Mouse (Mus musculus): ENCODE measurements around the gene Dnm3. TPM values are rescaled to one million over a fixed set of nuclear protein-coding genes. Genes with fewer than 3 reads are reported as not detected.

Gene Dnm3
- polyA plus RNA-seq, 1 experiment from 2014 or later, result 6.9 TPM

DNA sequence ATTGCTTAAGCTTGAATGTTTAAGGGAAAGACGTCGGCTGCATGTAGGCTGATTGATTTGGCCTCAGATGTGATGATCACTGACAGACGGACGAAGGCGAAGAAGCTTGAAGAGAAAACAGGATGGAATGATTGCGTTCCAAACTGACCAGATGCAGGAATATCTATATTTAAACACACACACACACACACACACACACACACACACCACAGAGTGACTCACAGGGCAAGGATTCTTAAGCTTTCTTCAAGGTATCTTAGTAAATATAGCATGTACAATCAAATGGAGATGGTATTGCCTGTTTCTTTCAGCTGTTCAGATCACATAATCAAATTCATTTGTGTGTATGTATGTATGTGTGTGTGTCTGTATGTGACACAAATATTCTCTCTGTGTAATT lies 425.1 kb downstream of the Dnm3 start:
- Histone ChIP-seq H3K36me3 (ENCODE audit: control insufficient read depth, insufficient read depth, low read length) (no peaks in the 10 kb centered on the region), H3K4me2 (ENCODE audit: low read length) (no peak overlapping the region), H3K27me3 (replicated peaks; ENCODE audit: control insufficient read depth, insufficient read depth, low read length) (no peaks in the 10 kb centered on the region), H3K9me3 (ENCODE audit: control insufficient read depth, low read length) (no peaks in the 10 kb centered on the region), H3K27ac (ENCODE audit: low read depth) (peak overlapping the region; percentile 45; the same call in 1 of the 2 replicates), H3K4me1 (replicated peaks; ENCODE audit: control insufficient read depth, insufficient read depth, low read length) (peaks cover 8% of the 10 kb centered on the region; the same call in 1 of the 2 replicates), H3K9ac (ENCODE audit: low read length) (no peak overlapping the region), H3K4me3 (ENCODE audit: low read depth, low read length) (no peak overlapping the region)
- no peak for DNase-seq (ENCODE audit: low spot score)
- ATAC-seq (replicated peaks; ENCODE audit: low FRiP score, low TSS enrichment, low read depth), result no peak
- WGBS, result 84% methylated on average over 6 of the region's 6 CpGs

DNA sequence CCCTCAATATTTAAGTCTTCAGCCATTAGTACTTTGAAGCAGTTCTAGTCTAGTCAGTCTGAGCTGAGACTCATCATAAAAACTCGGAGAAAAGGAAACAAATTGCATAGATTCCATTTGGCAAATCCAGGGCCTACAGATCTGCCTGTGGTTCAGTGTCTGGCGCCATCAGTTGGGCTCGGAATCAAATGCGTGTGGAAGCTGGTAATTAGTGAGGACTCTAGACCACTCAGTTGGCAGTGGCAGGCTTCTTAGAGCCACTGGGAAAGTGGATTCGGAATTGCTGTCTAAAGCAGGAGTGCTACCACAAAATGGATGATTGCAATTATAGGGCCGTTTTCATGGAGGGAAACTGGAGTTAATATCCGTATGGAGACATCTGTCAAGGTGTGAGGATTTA lies 425.7 kb downstream of the Dnm3 start:
- ATAC-seq (replicated peaks; ENCODE audit: low FRiP score, low TSS enrichment, low read depth) (no peak), DNase-seq (ENCODE audit: low spot score) (no peak)
- Histone ChIP-seq H3K27ac (ENCODE audit: low read depth) (no peak overlapping the region), H3K4me3 (ENCODE audit: low read depth, low read length) (no peak overlapping the region), H3K9ac (ENCODE audit: low read length) (no peak overlapping the region), H3K4me1 (replicated peaks; ENCODE audit: control insufficient read depth, insufficient read depth, low read length) (peaks cover 8% of the 10 kb centered on the region; the same call in 1 of the 2 replicates), H3K9me3 (ENCODE audit: control insufficient read depth, low read length) (no peaks in the 10 kb centered on the region), H3K36me3 (ENCODE audit: control insufficient read depth, insufficient read depth, low read length) (no peaks in the 10 kb centered on the region), H3K27me3 (replicated peaks; ENCODE audit: control insufficient read depth, insufficient read depth, low read length) (no peaks in the 10 kb centered on the region), H3K4me2 (ENCODE audit: low read length) (no peak overlapping the region)
- 83% methylated on average over 7 of the region's 7 CpGs for WGBS

DNA sequence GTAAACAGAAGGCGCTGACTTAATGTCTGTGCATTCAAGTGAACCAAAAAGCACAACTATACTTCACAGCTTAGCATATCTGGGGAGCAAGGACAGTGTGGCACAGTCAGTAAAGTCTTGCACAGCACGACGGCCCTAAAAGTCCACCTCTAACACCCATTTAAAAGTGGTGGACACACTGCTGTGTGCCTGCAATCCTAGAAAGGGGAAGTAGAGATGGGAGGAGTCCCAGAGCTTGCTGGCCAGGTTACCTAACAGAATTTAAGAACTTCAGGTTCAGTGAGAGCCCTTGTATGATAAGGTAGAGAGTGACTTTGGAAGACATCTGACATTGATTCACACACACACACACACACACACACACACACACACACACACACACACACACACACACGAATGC lies 426.1 kb downstream of the Dnm3 start:
- Histone ChIP-seq H3K4me2 (ENCODE audit: low read length) (no peak overlapping the region), H3K9me3 (ENCODE audit: control insufficient read depth, low read length) (no peaks in the 10 kb centered on the region), H3K4me3 (ENCODE audit: low read depth, low read length) (no peak overlapping the region), H3K27ac (ENCODE audit: low read depth) (no peak overlapping the region), H3K9ac (ENCODE audit: low read length) (no peak overlapping the region), H3K36me3 (ENCODE audit: control insufficient read depth, insufficient read depth, low read length) (no peaks in the 10 kb centered on the region), H3K27me3 (replicated peaks; ENCODE audit: control insufficient read depth, insufficient read depth, low read length) (no peaks in the 10 kb centered on the region), H3K4me1 (replicated peaks; ENCODE audit: control insufficient read depth, insufficient read depth, low read length) (peaks cover 8% of the 10 kb centered on the region; the same call in 1 of the 2 replicates)
- DNase-seq (ENCODE audit: low spot score), result no peak
- WGBS, result 89% methylated on average over 4 of the region's 4 CpGs
- no peak for ATAC-seq (replicated peaks; ENCODE audit: low FRiP score, low TSS enrichment, low read depth)

DNA sequence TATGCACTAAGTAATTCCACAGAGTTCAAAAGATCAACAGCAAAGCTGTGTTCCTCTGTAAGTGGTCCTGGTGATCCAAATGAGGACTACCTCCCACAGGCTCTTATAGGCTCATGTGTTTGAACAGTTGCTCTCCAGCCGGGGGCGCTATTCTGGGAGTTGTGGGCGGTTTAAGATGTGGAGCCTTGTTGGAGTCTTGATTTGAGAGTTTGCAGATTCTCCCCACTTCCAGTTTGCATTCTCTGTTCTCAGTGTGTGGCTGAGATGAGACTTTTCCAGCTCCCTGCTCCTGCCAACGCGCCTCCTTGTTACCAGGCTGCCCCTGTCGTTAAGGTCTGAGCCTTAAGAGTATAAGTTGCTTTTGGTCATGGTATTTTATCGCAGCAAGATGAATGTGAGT lies 430.2 kb downstream of the Dnm3 start:
- Histone ChIP-seq H3K36me3 (ENCODE audit: control insufficient read depth, insufficient read depth, low read length) (no peaks in the 10 kb centered on the region), H3K4me3 (ENCODE audit: low read depth, low read length) (no peak overlapping the region), H3K4me1 (replicated peaks; ENCODE audit: control insufficient read depth, insufficient read depth, low read length) (peaks cover 18% of the 10 kb centered on the region), H3K27me3 (replicated peaks; ENCODE audit: control insufficient read depth, insufficient read depth, low read length) (no peaks in the 10 kb centered on the region), H3K9me3 (ENCODE audit: control insufficient read depth, low read length) (no peaks in the 10 kb centered on the region), H3K9ac (ENCODE audit: low read length) (no peak overlapping the region), H3K4me2 (ENCODE audit: low read length) (no peak overlapping the region), H3K27ac (ENCODE audit: low read depth) (no peak overlapping the region)
- 84% methylated on average over 7 of the region's 7 CpGs for WGBS
- DNase-seq (ENCODE audit: low spot score) (no peak), ATAC-seq (replicated peaks; ENCODE audit: low FRiP score, low TSS enrichment, low read depth) (no peak)

DNA sequence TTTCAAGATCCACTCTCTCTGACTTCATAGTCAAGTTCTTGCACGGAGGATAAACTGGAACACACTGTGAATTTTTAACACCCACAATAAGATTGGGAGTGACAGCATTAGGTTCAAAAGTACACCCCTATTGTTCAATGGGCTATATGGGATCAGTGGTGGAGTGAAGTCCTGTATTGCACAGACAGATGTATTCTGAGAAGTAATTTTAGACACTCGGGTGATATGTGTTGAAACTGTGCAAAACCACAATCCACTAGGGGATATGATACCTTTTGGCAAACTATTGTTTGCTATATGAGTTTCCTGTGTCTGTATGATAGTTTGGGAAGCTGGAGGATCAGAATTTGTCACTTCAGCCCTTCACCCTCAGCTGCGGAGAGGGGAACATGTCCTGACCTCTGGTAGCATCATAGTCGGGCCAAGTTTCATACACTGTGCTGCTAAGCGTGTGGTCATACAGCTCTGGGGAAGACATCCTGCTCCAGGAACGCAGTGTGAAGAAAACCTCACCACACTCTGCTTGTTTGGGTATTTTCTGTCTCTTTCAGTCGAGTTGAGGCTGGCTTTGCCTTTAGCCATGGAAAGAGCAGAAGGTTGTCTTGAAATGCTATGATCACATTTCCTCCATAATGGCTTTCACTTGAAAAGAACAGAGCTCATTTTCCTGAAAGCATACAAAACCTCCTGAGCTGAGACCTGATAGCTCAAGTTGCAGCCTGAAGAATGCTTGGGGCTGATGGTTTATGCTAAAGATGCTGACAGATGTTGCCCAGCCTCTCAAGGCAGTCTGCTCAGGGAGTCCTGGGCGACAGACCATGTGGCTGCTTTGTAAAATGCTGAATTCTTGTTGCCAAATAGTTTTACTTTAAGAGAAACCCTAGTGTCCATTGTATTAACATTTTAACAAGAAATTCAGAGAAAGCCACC lies 433.8 kb downstream of the Dnm3 start:
- ATAC-seq (replicated peaks; ENCODE audit: low FRiP score, low TSS enrichment, low read depth) (no peak), DNase-seq (ENCODE audit: low spot score) (no peak)
- WGBS, result 53% methylated on average over 8 of the region's 8 CpGs

DNA sequence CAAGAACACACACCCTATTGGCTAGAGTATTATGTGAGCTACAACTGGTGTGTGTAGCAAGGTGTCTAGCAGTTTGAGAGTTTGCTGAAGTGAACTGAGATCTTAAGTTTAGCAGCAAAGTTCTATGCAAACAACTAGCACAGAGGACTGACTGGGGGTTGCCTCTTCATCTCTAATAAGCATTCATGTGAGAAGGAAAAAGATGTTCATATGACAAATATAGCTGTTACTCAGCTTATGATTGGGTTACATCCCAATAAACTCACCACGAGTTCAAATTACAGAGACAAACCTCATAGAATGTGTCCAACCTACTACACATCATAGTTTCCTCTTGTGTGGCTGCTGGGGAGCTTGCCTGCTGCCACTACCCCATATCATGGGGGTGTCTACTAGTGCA lies 434.6 kb downstream of the Dnm3 start:
- WGBS, result 80% methylated on average over 1 of the region's 1 CpGs
- Histone ChIP-seq H3K4me2 (ENCODE audit: low read length) (no peak overlapping the region), H3K9me3 (ENCODE audit: control insufficient read depth, low read length) (no peaks in the 10 kb centered on the region), H3K27ac (ENCODE audit: low read depth) (peak overlapping the region; percentile 77; the same call in 1 of the 2 replicates), H3K4me1 (replicated peaks; ENCODE audit: control insufficient read depth, insufficient read depth, low read length) (peaks cover 41% of the 10 kb centered on the region), H3K27me3 (replicated peaks; ENCODE audit: control insufficient read depth, insufficient read depth, low read length) (no peaks in the 10 kb centered on the region), H3K4me3 (ENCODE audit: low read depth, low read length) (no peak overlapping the region), H3K9ac (ENCODE audit: low read length) (no peak overlapping the region), H3K36me3 (ENCODE audit: control insufficient read depth, insufficient read depth, low read length) (no peaks in the 10 kb centered on the region)
- no peak for DNase-seq (ENCODE audit: low spot score)
- ATAC-seq (replicated peaks; ENCODE audit: low FRiP score, low TSS enrichment, low read depth), result no peak

More for the DNA sequence above, 433.8 kb downstream of the Dnm3 start:
- Histone ChIP-seq H3K27ac (ENCODE audit: low read depth) (peak overlapping the region; percentile 77), H3K9ac (ENCODE audit: low read length) (no peak overlapping the region), H3K4me1 (replicated peaks; ENCODE audit: control insufficient read depth, insufficient read depth, low read length) (peaks cover 33% of the 10 kb centered on the region), H3K36me3 (ENCODE audit: control insufficient read depth, insufficient read depth, low read length) (no peaks in the 10 kb centered on the region), H3K4me2 (ENCODE audit: low read length) (no peak overlapping the region), H3K4me3 (ENCODE audit: low read depth, low read length) (no peak overlapping the region), H3K27me3 (replicated peaks; ENCODE audit: control insufficient read depth, insufficient read depth, low read length) (no peaks in the 10 kb centered on the region), H3K9me3 (ENCODE audit: control insufficient read depth, low read length) (no peaks in the 10 kb centered on the region)

DNA sequence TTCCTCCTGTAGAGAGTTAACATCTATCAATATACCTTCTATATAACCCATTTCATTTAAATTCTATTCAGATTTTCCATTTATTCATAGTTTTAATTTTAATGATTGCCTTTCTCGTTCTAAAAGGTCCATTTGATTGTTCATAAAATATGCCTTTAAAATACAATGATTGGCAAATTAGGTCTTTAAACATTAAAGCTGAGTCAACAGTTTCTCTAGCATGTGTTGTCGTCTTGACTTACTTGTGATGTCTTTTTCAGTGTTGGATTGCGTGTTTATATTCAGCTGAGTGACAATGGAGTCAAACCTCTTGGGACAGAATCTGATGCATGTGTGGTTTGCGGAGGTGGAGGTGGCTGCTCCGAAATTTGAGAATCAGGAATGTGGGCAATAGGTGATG lies 435.4 kb downstream of the Dnm3 start:
- H3K36me3 ChIP-seq (ENCODE audit: control insufficient read depth, insufficient read depth, low read length), result no peaks in the 10 kb centered on the region
- H3K4me1 ChIP-seq (replicated peaks; ENCODE audit: control insufficient read depth, insufficient read depth, low read length), result peaks cover 49% of the 10 kb centered on the region
- H3K9ac ChIP-seq (ENCODE audit: low read length), result no peak overlapping the region
- H3K27me3 ChIP-seq (replicated peaks; ENCODE audit: control insufficient read depth, insufficient read depth, low read length), result no peaks in the 10 kb centered on the region
- no peak overlapping the region for H3K4me2 ChIP-seq (ENCODE audit: low read length)
- no peak overlapping the region for H3K4me3 ChIP-seq (ENCODE audit: low read depth, low read length)
- ATAC-seq (replicated peaks; ENCODE audit: low FRiP score, low TSS enrichment, low read depth) (no peak), DNase-seq (ENCODE audit: low spot score) (no peak)
- WGBS, result 91% methylated on average over 5 of the region's 5 CpGs
- H3K27ac ChIP-seq (ENCODE audit: low read depth), result no peak overlapping the region
- H3K9me3 ChIP-seq (ENCODE audit: control insufficient read depth, low read length), result no peaks in the 10 kb centered on the region

DNA sequence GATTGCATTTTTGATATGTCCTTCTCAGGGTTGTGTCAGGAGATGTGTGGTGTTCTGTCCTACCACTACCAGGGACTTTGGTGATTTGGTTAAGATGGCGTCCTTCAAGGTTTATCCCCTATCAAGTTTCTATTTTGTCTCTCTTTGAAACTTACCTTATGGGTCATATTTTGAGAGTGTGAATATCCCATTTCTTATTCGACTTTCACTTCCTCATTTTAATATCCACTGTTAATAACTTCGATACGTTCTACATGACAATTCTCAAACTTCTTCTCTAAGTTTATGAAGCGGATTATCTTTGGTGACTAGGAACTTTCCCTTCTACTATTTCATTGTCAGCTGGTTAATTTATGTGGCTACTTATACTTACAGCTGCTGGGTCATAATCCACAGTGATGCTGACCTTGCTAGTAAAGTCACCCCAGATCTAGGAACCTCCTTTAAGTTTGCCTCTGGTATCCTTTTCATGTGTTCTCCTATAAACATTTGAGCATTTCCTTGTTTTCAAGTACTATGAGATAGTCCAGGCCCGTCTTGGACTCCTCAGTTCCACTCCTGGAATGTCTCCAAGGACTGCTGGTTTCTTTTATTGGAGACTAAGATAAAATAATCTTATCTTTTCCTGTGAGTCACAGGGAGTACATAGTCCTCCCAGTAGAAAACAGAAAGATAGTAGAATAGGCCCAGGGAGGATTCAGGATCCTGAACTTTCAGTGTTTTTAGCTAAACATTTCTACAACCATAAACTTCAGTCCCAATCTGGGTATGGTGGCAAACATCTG lies 437.2 kb downstream of the Dnm3 start:
- Histone ChIP-seq H3K27me3 (replicated peaks; ENCODE audit: control insufficient read depth, insufficient read depth, low read length) (no peaks in the 10 kb centered on the region), H3K27ac (ENCODE audit: low read depth) (peak overlapping the region; percentile 48)
- WGBS, result 44% methylated on average over 6 of the region's 6 CpGs

More for the DNA sequence above, 437.2 kb downstream of the Dnm3 start:
- 0 out of 2 replicates have a peak, but pooled peaks have one; percentile 26 for ATAC-seq (replicated peaks; ENCODE audit: low FRiP score, low TSS enrichment, low read depth)
- Histone ChIP-seq H3K9me3 (ENCODE audit: control insufficient read depth, low read length) (no peaks in the 10 kb centered on the region), H3K36me3 (ENCODE audit: control insufficient read depth, insufficient read depth, low read length) (no peaks in the 10 kb centered on the region), H3K4me3 (ENCODE audit: low read depth, low read length) (no peak overlapping the region), H3K4me2 (ENCODE audit: low read length) (no peak overlapping the region), H3K4me1 (replicated peaks; ENCODE audit: control insufficient read depth, insufficient read depth, low read length) (peaks cover 61% of the 10 kb centered on the region), H3K9ac (ENCODE audit: low read length) (no peak overlapping the region)
- no peak for DNase-seq (ENCODE audit: low spot score)
